Mouse (Mus musculus) spleen, postnatal 14 days (tissue): ENCODE results near the gene Rad17.

Source experiments
- DNase-seq, 2 experiments: peaks; one replicate each; pipeline ENCODE4 v3.0.0; 2021 to 2022; ENCODE audit warnings: low spot score in 2 of 2

The Rad17 gene

GRCm38 (mm10) chr13:100650550-100651438 is at the start of gene Rad17, which contains the start of gene Ak6:
Rad17 (minus strand) TSS chr13:100651051.
Ak6 (plus strand) TSS chr13:100650979.
- peak; percentile 92 to 95 for DNase-seq

DNA sequence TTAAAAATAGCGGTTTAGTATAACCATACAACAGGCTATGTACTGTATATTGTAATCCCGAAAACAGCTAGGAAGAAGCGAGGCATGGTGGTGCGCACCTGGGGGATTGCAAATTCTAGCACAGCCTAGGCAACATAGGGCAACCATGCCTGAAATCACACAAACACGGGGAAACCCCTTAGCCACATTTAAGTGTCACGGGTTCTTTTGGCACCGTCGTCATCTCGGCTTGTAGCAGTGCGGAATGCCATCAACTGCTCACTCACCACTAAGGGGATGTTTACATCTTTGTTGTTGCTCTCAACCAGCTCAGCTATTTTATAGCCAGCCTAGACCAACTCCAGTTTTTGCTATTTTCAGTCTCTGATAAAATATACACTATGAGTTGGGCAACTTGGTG is 48.0 kb upstream of the Rad17 start:
- no peak for DNase-seq

GRCm38 (mm10) chr13:100697541-100697940 is 46.7 kb upstream of the Rad17 start:
- no peak for DNase-seq

DNA sequence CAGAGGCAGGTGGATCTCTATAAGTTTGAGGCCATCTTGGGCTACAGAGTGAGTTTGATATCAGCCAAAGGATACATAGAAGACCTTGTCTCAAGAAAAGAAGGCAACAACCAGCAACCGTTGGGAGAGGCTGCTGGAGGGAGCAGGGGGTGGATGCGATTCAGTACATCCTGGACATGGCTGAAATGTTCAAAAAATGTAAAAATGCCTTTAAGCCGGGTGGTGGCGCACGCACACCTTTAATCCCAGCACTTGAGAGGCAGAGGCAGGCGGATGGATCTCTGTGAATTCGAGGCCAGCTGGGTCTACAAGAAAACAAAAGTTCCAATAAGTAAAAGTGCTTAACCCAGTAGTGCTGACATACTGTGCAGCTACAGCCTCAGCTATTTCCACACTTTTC is 36.7 kb upstream of the Rad17 start:
- DNase-seq = no peak

- DNase-seq = no peak
These were observed 33.5 kb upstream of the Rad17 start for GRCm38 (mm10) chr13:100684355-100684754.

DNA sequence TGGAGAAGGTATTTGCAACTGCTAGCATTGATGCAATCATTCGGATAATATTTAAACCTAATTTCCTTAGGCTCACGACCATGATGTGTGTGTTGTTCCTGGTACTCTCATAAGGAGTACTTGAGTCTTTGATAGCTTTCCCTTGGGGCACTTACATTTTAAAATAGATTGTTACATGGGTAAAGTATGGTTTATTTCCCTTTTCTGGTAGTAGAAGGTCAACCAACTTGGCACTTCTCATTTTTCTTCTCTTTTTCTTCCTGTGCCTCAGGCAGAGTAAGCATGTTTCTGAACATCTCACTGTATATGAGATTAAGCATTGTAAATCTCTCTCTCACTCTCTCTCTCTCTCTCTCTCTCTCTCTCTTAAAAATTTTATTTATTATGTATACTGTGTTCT is 32.0 kb upstream of the Rad17 start:
- DNase-seq = no peak

DNA sequence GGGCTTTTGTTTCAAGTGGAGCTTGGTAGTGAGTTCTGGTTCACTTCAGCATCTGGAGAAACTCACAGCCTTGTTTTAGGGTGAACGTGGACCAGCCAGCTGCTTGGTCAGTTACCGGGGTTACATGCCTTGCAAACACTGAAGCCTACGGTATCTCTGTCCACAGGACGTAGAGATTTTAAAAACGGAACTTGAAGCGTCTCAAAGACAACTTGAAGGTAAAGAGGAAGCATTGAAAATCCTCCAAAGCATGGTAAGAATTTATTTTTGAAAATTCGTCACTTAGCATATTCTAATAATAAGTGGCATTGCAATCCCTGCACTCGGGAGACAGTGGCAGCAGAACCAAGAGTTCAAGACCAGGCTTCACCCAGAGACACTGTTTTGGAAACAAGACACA is 30.8 kb upstream of the Rad17 start:
- no peak for DNase-seq

- no peak for DNase-seq
These were observed 25.2 kb upstream of the Rad17 start for GRCm38 (mm10) chr13:100675936-100676635.

GRCm38 (mm10) chr13:100670181-100670741 is 19.4 kb upstream of the Rad17 start:
- no peak for DNase-seq

- DNase-seq = peak; percentile 7 to 19
These were observed 18.6 kb upstream of the Rad17 start, which contains the start of gene Ccdc125 for GRCm38 (mm10) chr13:100669291-100670022. Ccdc125 (plus strand) TSS chr13:100669717.

GRCm38 (mm10) chr13:100659864-100660456 is 9.1 kb upstream of the Rad17 start:
- peak in 1 of 2 experiments; percentile 41 for DNase-seq

DNA sequence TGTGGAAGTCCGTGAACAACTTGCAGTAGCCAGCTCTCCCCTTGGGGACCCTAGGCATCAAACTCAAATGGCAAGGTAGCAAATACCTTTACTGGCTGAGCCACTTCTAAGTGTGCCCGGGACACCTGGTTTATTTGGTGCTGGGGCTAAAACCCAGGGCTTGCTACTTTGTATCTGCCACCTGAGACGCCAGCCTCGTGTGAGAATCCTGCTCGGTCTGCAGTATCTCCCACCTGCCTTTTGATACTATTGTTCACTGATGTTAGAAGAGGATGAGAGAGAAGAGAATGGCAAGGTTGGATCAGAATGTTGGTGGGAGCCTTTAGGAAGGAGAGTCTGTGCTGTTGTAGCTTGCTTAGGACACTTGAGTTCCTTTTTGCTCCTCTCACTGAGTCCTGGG is 7.2 kb upstream of the Rad17 start:
- no peak for DNase-seq

DNA sequence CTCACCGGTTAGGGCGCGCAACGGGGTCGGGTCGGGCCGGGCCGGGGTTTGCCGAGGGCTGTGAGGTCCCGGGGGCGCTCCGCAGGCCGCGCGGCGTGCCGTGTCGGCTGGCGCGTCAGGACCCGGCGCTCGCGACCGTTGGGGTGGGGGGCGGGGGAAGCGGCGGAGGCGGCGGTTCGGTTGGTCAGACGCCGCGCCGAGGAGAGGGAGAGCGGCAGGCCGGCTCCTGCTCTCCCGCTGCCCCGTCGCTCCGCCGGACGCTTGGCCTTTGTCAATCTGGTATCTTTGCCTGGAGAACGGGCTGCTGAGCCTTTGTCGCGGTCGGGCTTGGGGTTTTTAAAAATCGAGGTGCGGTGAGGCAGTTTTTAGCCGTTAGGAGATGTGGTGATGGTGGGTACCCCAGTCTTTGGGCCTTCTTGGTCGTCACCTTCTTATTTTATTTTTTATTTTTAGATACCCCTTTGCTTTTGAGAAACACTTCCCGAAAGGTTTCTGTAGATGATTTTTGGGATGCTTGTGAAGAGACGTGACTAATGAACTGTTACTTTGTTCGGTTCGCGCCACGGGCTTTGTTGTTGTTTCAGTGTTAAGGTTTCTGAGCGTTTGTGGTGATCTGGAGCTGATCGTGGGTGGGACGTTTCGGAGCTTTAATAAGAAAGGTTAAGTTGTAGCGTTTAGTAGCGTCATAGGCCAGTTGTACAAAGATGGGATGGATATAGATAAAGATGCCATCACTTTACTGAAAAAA is 762 bp upstream of the Rad17 start, which contains the start of gene Taf9:
Gene Taf9 (plus strand): TSS at position 141 of the 748 bp plus-strand sequence.
- no peak for DNase-seq

- no peak for DNase-seq
These were observed 2.6 kb downstream of the Rad17 start for GRCm38 (mm10) chr13:100648223-100648622.

GRCm38 (mm10) chr13:100642471-100643209 is 8.2 kb downstream of the Rad17 start:
- no peak for DNase-seq

DNA sequence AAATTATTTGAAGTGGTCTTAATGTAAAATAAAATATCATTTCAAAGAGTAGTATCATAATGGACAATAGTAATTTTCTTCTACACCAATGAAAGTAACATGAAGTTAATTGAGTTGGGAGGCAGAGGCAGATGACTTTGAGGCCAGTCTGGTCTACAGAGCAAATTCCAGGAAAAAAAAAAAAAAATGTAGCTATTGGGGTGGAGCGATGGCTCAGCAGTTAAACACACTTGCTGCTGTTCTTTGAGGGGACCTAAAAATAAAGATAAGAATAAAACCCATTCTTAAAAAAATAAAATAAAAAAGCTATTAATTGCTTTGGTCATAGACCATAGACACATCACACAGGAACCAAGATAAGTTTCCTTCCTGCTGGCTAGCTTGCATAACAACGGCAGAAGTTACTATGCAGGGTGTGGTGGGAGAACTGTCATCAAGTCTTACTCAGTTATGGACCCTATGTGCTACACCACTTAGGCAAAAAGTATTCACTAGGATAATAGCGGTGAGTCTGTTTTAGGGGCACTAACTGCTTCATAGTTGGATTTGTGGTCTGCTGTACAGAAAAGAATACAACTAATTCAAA is 16.7 kb downstream of the Rad17 start:
- DNase-seq = no peak

DNA sequence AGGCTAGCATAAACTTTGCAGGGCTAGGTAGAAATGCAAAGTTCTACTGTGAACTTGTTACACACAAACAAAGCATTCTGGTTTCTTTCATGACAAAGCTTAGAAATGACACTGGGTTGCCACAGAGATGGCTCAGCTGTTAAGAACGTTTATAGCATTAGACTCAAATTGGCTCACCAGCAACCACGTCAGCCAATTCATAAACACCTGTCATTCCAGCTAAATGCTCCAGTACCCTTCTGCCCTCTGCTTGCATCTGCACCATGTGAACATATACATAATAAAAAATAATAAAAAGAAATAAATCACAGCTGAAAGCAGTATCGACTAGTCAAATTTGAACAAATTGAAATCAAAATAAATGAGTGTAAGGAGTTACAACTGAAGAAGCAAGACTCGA is 28.6 kb downstream of the Rad17 start:
- DNase-seq = no peak

GRCm38 (mm10) chr13:100617583-100617982 is 33.3 kb downstream of the Rad17 start:
- DNase-seq = no peak
